In genomic region chr1:143738811-143739210, GRCm38 (mm10) we compare ENCODE assay signal across 7 mouse cellular contexts. TPM values are rescaled to one million over a fixed set of nuclear protein-coding genes. Genes with fewer than 3 reads are reported as not detected.
DNase-seq lines count a peak whose midpoint lies in the region; ATAC-seq lines count a peak whose summit lies in the region.

No protein-coding gene starts in this region.

- DNase-seq in 3T3-L1 (ENCODE audit: low read depth, low spot score), result peak; percentile 10
- DNase-seq in CD4-positive helper T cell, adult 2 months (ENCODE audit: low read depth, low spot score), result peak; percentile 63
- no peak for DNase-seq in limb, embryonic 10.5 days (ENCODE audit: low spot score)
- DNase-seq in urinary bladder, adult 2 months (ENCODE audit: low spot score), result no peak
- no peak for DNase-seq in cerebellum, postnatal 36 days

- WGBS in limb, embryonic 10.5 days, result 28% methylated on average over 11 of the region's 11 CpGs

- ATAC-seq in monocyte, adult 5-6 weeks (replicated peaks; ENCODE audit: insufficient number of reproducible peaks, low FRiP score, low TSS enrichment, poor library complexity, severe bottlenecking), result peak; percentile 65

- H3K36me3 ChIP-seq in erythroblast, embryonic 14.5 days (ENCODE audit: control insufficient read depth), result peaks cover 18% of the 10 kb centered on the region
- H3K36me3 ChIP-seq in limb, embryonic 10.5 days, result peaks cover 15% of the 10 kb centered on the region

- no peaks in the 10 kb centered on the region for H3K9me3 ChIP-seq in erythroblast, embryonic 14.5 days (ENCODE audit: control insufficient read depth, low read length)
- H3K9me3 ChIP-seq in limb, embryonic 10.5 days (replicated peaks), result no peaks in the 10 kb centered on the region

- H3K4me1 ChIP-seq in erythroblast, embryonic 14.5 days (ENCODE audit: control insufficient read depth), result peaks cover 28% of the 10 kb centered on the region
- 0 out of 2 replicates have a peak, but pooled peaks cover 5% of the 10 kb centered on the region for H3K4me1 ChIP-seq in limb, embryonic 10.5 days

- no peaks in the 10 kb centered on the region for H3K27me3 ChIP-seq in erythroblast, embryonic 14.5 days (ENCODE audit: control insufficient read depth)
- no peaks in the 10 kb centered on the region for H3K27me3 ChIP-seq in limb, embryonic 10.5 days (ENCODE audit: low read depth, poor library complexity, severe bottlenecking)

- peak overlapping the region; percentile 94 for H3K27ac ChIP-seq in limb, embryonic 10.5 days

- peak overlapping the region; percentile 92 for H3K4me3 ChIP-seq in erythroblast, embryonic 14.5 days (replicated peaks)
- peak overlapping the region; percentile 83 for H3K4me3 ChIP-seq in limb, embryonic 10.5 days

RNA-seq across cellular contexts. Expression of gene Glrx2, which starts 22.7 kb away (rescaled TPM):
- polyA plus RNA-seq in erythroblast, embryonic 14.5 days (2012), result 6.1 and 9.4 TPM in 2 replicates
- polyA plus RNA-seq in limb, embryonic 10.5 days (2016; fragmentation: Nextera tagmentation; extraction: Ambion mirVana), result 71.6 and 80.7 TPM in 2 replicates
- 11.3 to 39.8 TPM (median 23.3 TPM) in 3 replicates for total RNA-seq in monocyte, adult 5-6 weeks (2017)
- polyA plus RNA-seq in urinary bladder, adult 2 months (2012; rRNA removed), result 48.5 and 52.5 TPM in 2 replicates

RNA-seq across cellular contexts. Expression of gene Cdc73, which starts 36.1 kb away (rescaled TPM):
- 0.26 and 0.41 TPM in 2 replicates for polyA plus RNA-seq in erythroblast, embryonic 14.5 days (2012)
- polyA plus RNA-seq in limb, embryonic 10.5 days (2016; fragmentation: Nextera tagmentation; extraction: Ambion mirVana), result 30.9 and 31.1 TPM in 2 replicates
- total RNA-seq in monocyte, adult 5-6 weeks (2017), result 8.4 to 27.0 TPM (median 24.3 TPM) in 3 replicates
- 18.5 and 19.4 TPM in 2 replicates for polyA plus RNA-seq in urinary bladder, adult 2 months (2012; rRNA removed)

RNA-seq across cellular contexts. Expression of gene Trove2, which starts 38.1 kb away (rescaled TPM):
- polyA plus RNA-seq in erythroblast, embryonic 14.5 days (2012), result 0.02 TPM in 1 of 2 replicates, not detected in the other
- polyA plus RNA-seq in limb, embryonic 10.5 days (2016; fragmentation: Nextera tagmentation; extraction: Ambion mirVana), result 17.3 and 23.6 TPM in 2 replicates
- total RNA-seq in monocyte, adult 5-6 weeks (2017), result 2.1 to 9.4 TPM (median 2.2 TPM) in 3 replicates
- polyA plus RNA-seq in urinary bladder, adult 2 months (2012; rRNA removed), result 7.7 and 10.3 TPM in 2 replicates

RNA-seq across cellular contexts. Expression of gene Uchl5, which starts 38.3 kb away (rescaled TPM):
- polyA plus RNA-seq in erythroblast, embryonic 14.5 days (2012), result 2.9 and 7.8 TPM in 2 replicates
- polyA plus RNA-seq in limb, embryonic 10.5 days (2016; fragmentation: Nextera tagmentation; extraction: Ambion mirVana), result 114 and 116 TPM in 2 replicates
- total RNA-seq in monocyte, adult 5-6 weeks (2017), result 65.4 to 91.0 TPM (median 83.2 TPM) in 3 replicates
- 17.1 and 18.4 TPM in 2 replicates for polyA plus RNA-seq in urinary bladder, adult 2 months (2012; rRNA removed)

Comparison
In these comparisons a context has a peak if more than half of its experiments do, and no peak if none do; other contexts are left out.
1. DNase-seq: peak in 3T3-L1 (single experiment) and CD4-positive helper T cell, adult 2 months (single experiment); none in limb, embryonic 10.5 days (single experiment), urinary bladder, adult 2 months (single experiment) and cerebellum, postnatal 36 days (0 of 2).
2. RNA of gene Cdc73, which starts 36.1 kb away (polyA plus RNA-seq): 30.9 to 31.1 TPM in limb, embryonic 10.5 days and 18.5 to 19.4 TPM in urinary bladder, adult 2 months; 0.26 to 0.41 TPM in erythroblast, embryonic 14.5 days; every median in the first group is over 10 times any median in the second.